Mouse (Mus musculus): ENCODE results near the gene Pakap.

- no peak for TF ChIP-seq CTCF (IDR thresholded peaks at IDR 0.05; ENCODE audit: borderline replicate concordance, insufficient read depth, low read depth, low read length)
- no peak for TF ChIP-seq POLR2A (IDR thresholded peaks at IDR 0.05; ENCODE audit: borderline replicate concordance, insufficient read depth, low read length)
Observed at GRCm38 (mm10) chr4:57751054-57751453, 183.1 kb downstream of the Pakap start.

All from cerebellum, adult 2 months (tissue).